Mouse (Mus musculus): Measurements from ENCODE around the gene Fen1.

The Fen1 gene

DNA sequence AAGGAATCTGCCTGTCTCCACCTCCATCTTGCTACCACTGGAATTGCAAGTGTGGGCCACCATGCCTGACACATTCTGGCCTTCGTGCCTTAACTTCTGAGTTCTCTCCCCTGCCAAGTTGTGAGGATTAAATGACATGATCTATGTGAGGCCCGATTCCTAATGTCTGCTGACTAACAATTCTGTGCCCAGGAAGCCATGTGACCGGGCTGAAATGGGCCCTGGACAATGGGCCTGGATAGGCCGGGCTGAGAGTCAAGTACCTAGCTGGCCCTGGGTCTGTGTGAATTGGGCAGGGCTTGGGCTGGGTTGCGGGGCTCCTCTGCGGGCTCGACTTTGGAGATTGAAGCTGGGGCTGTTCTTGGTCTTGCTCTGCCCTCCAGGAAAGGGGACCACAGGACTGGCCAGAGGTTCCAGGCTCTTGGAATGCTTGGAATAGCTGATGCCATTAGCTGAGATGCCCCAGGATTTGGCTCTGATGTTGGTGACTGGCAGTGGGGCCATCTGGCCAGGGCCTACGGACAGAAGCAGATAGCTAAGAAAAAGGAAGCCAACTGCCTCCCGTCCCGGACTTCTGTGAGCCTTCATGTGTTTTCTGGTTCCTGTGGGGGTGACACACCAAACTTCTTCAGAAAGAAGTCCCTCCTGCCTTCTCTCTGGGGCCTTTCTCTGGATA, 10.0 kb upstream of the Fen1 start:
- DNase-seq (ENCODE audit: low spot score): no peak

DNA sequence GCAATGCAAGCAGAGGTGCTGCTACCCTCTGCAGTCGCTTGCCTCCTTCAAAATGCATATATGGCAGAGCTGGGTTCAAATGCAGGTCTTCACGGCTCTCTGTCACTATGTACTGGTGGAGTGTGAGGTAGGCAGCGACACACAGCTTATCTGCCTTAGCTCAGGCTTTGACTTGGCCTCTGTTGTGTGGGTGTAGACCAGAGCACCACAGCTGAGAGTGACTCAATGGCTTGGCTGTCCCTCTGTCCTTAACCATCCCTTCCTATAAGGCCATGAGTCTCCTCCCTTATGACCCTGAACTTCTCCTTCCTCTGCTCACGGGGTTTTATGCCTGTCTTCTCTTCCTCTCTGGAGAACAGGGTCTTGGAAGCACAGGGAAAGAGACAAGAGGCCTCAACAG, 6.9 kb upstream of the Fen1 start:
- DNase-seq (ENCODE audit: low spot score): no peak

DNA sequence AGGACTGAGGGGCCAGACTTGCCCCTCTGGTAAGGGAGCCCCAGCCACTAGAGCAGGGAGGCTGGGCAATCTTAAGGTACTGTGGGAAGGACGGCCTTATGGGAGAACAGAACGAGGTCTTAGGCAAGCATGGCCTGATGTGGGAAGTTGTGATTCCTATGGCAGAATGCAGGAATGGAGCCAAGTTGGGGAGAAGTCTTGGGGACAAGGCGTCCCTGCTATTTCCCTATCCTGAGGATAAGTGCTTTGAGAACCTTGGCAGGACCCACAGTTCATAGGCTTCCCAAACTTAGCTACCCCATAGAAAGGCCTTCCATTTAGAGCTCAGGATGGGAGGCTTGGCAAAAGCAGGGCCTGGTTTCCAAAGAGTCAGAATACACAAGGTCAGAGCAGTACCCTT, 4.9 kb upstream of the Fen1 start:
- no peak for DNase-seq (ENCODE audit: low spot score)

DNA sequence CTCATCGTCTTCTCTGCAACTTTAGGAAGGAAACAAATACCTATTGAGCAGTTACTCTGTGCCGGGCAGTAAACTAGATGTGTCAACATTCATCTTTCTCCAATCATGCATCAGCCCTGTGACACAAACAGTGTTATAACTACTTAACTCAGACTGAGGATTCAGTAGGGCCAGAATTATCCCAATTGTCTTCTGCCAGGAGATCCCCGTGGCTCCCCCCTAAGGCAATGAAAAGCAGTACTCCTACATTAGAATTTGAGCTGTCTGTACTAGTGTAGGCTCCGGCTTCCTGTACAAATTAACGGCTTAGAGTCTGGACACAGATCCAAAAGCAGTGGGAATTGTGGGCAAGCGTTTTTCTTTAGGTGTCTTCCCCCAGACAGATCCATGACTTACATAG, 1.1 kb upstream of the Fen1 start:
- no peak for DNase-seq (ENCODE audit: low spot score)

- DNase-seq (ENCODE audit: low spot score): peak; percentile 86
Observed at GRCm38 (mm10) chr19:10204616-10205001, 640 bp upstream of the Fen1 start.

DNA sequence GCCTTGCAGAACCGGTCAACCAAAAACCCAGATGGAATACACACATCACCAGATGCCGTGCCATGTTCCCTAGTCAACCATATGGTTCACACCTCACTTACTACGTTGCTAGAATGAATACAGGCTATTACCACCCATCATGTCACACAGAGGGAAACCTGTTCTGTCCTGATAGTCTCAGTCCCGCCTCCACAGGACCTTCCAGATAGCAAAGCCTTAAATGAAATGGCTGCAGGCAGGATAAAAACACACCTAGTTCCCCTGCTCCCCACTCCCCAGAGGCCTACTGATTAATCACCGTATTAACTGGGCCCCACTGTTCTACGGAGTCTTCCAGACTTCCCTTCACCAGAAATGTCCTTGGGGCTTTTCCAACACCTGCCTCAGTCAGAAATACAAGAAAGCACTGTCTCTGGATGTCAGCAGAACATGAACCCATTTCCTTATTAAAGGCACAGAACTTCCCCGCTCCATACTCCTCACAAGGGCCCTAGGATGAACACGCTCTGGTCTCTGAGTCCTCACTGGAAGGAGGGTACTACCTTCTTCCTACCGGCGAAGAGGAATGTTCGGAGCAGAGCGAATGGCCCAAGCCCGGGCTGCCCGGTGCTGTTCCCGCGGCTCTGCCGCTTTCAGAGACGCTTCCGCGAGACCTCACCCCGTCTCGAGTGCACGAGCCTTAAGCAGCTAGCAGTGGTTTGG, 672 bp downstream of the Fen1 start:
- DNase-seq (ENCODE audit: low spot score): no peak

GRCm38 (mm10) chr19:10198723-10199122, 5.2 kb downstream of the Fen1 start:
- peak; percentile 73 for DNase-seq (ENCODE audit: low spot score)

DNA sequence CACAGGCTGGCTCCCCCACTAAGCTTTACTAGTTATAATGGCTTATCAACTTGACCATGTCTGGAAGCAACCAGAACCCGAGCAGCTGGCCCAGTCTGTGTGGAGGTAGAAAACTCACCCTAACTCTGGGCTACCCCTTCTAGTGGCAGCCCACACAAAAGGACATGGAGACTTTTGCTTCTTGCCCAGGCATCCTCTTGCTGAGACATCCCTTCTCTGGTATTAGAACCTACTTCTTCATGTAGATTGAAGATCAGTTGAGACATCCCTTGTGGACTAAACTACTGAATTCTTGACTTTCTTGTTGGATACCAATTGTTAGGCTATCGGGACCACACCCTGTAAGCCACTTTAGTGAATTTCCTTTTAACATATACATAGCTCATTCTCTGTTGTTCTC, 5.7 kb downstream of the Fen1 start:
- no peak for DNase-seq (ENCODE audit: low spot score)

DNA sequence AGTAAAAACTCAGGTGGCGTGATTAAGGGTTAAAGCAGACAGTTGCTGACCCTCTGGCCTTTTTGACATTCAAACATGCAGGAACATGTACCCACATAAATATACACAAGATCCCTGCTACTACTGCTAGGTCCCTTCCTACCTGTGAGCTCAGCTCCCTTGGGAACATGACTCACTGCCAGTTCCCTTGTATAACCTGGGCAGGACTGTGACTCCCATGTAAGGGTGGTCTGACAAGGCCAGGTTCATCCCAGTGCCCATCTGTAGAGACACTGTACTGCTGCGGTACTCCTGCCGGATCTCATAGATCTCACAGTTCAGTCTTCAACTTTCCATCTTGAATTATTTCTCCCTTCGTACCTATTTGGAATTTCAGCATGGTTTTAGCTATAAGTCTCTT, 6.8 kb downstream of the Fen1 start:
- DNase-seq (ENCODE audit: low spot score): no peak

- no peak for DNase-seq (ENCODE audit: low spot score)
Observed at GRCm38 (mm10) chr19:10195252-10195651, 8.7 kb downstream of the Fen1 start.

GRCm38 (mm10) chr19:10194337-10194736, 9.6 kb downstream of the Fen1 start:
- no peak for DNase-seq (ENCODE audit: low spot score)

- DNase-seq (ENCODE audit: low spot score): no peak
Observed at GRCm38 (mm10) chr19:10191326-10191725, 12.6 kb downstream of the Fen1 start.

GRCm38 (mm10) chr19:10190796-10191195, 13.2 kb downstream of the Fen1 start:
- peak; percentile 70 for DNase-seq (ENCODE audit: low spot score)

DNA sequence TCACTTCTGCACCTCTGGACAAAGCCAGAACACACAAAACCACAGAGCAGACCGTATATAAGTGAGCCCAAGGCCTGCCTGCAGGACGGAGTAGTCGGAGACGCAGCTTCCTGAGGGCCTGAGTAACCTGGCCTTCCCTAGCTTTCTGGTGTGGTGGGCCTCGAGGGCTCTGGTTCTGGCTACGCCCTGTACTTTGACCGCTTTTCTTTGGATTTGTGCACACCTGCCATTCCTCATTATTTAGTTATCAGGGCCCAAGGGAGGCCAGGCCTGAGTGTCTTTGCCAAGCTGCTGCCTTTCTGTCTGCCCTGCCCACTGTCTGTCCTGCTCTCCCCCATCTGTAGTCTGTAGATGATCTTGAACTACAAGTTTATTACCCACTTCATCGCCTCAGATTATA, 14.0 kb downstream of the Fen1 start:
- no peak for DNase-seq (ENCODE audit: low spot score)

- DNase-seq (ENCODE audit: low spot score): no peak
Observed at GRCm38 (mm10) chr19:10189022-10189421, 14.9 kb downstream of the Fen1 start.

- no peak for DNase-seq (ENCODE audit: low spot score)
Observed at GRCm38 (mm10) chr19:10188281-10188811, 15.6 kb downstream of the Fen1 start.

DNA sequence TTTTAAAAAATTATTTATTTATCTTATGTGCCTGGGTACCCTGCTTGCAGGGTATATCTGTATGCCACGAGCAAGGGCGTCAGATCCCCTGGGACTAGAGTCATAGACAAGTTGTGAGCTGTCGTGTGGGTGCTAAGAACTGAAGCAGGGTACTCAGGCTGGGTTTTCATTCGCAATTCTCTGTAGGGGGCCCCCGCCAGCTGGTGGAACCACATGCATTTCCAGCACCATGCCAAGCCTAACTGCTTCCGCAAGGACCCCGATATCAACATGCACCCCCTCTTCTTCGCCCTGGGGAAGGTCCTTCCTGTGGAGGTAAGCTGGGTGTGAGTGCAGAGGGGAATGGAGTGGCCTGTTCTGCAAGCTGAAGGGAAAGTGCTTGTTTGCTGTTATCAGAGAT, 17.4 kb downstream of the Fen1 start:
- DNase-seq (ENCODE audit: low spot score): no peak

- DNase-seq (ENCODE audit: low spot score): no peak
Observed at GRCm38 (mm10) chr19:10185876-10186275, 18.1 kb downstream of the Fen1 start.

DNA sequence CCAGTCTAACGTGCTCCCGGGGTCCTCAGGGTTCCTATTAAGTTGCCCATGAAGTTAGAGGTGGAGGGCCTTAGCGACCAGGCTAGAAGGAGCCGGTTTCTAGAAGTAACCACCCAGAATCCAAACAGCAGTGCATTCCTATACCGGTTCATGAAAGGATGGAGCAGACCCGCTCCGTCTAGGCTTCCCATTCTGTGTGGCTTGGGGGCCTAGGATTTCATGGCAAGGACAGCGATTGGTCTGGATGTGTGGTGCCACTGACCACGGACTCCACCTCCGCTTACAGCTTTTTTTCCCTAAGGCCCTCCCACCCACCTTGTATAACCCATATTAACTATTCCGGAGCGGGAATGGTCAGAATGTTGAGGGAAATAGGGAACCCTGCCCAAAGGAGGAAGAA, 19.9 kb downstream of the Fen1 start:
- peak; percentile 51 for DNase-seq (ENCODE audit: low spot score)

DNA sequence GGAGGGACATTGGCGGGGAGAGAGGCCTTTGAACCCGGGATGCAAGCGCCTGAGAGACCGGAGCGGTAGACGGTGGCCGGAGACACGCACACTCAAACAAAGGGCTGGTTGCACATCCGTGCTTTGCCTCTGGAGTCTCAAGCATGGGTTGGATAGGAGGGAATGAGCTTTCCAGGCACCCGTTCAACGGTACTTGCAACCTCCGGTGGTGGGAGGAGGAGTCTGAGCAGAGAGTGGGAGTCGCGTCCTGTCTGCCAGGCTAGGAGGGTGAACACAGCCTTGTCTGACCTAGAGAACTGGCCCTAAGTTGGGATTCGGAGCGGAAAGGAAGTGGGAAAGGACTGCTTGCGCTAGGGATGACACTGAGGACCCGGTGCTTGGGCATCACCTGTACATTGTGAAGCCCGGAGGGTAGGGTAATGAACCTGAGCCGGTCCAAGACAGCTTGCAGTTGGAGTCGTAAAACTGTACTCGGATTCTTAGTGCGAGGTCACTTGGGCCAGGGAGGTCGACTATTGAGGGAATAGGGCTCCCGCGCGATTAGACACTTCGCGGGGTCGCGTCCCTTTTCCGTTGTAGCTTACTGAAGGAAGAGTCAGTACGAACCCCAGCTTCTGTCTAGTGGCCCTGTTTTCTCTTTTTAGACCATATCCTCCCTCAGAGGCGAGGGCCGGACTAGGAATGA, 20.5 kb downstream of the Fen1 start:
- DNase-seq (ENCODE audit: low spot score): peak; percentile 79

DNA sequence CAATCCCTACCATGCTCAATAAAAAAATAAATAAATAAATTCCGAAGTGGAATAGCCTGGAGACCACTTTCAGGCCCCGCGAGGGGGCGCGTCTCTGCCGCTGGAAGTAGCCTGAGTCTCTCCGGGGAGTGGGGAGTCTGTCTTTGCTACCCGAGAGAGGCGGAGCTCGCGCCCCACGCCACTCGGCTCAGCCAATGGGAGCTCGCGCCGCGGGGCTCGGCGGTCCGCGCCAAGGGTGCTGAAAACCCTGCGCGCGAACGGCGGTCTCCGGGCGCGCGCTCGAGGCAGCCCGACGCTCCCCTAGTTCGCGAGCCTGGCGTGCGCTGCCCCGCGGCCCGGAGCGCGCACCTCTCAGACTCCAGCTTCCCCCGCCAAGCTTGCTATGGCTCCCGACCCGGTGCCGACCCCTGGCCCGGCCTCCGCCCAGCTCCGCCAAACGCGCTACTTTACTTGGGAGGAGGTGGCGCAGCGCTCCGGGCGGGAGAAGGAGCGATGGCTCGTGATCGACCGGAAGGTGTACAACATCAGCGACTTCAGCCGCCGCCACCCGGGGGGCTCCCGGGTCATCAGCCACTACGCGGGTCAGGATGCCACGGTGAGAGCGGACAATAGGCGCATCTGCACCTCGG, 21.2 kb downstream of the Fen1 start, which contains the start of gene Fads1:
TSS of gene Fads1 (plus strand) at position 219 of the 629 bp plus-strand sequence.
- DNase-seq (ENCODE audit: low spot score): peak; percentile 93

DNA sequence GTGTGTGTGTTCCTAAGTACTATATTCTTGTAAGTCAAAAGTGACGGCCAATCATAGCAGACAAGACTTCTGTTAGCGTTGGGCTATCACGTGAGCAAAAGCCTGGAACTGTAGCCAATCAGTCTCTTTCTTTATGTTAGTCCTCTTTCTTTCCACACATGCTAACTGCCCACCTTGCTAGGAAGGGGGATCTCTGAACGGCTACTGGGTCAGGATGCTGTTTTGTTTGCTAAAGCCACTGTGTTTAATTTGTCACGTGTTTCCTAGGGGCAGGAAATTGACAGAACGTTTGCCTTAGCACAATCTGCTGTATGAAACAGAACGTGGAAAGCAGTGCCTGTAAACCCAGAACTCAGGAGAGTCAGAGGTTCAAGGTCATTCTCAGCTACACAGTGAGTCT, 21.8 kb downstream of the Fen1 start:
- no peak for DNase-seq (ENCODE audit: low spot score)

- no peak for DNase-seq (ENCODE audit: low spot score)
Observed at GRCm38 (mm10) chr19:10181225-10181624, 22.7 kb downstream of the Fen1 start.

Measured in lung, postnatal 25 days (tissue).